Mouse (Mus musculus) MEL-GATA-1-ER (cell line): ENCODE measurements around the gene Camta1.
"Not testable (repeated sequence)": the region's sequence is repeated elsewhere in the genome, so short reads cannot be mapped to it uniquely, and the experiment has no call there.

Experiments
- DNase-seq: peaks from one replicate; pipeline ENCODE4 v3.0.0-alpha.2; 2012; ENCODE audit warnings: low read depth; ENCODE audit errors: extremely low read depth

The Camta1 gene

DNA sequence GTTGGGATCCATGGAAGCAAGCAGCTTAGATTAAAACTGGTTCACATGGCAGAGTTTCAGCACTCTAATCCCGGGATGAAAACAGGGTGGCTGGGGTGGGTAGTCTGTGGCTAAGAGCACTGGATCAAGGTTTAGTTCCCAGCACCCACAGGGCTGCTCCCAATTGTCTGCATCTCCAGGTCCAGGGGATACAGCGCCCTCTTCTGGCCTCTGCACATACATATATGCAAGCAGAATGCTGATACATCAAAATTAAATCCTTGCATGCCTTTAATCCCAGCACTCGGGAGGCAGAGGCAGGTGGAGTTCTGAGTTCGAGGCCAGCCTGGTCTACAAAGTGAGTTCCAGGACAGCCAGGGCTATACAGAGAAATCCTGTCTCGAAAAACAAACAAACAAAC lies 953.2 kb downstream of the Camta1 start:
- DNase-seq: not testable (repeated sequence)

DNA sequence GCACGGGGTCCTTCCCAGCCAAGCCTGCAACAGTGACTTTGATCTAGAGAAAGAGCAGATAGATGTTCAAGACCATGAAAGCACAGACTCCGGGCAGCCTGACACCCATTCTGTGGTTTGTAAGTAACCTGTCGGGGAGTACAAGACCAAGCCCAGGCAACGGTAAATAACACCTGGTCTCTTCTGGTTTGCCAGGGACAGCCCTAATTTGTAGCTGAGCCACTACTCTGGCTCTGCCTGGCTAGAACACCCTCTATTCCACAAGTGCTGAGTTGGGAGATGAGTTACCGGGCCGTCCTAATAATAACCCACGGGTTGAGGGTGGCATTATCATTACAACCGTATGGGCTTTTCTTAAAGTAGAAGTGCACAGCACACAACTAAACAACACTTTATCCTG lies 954.6 kb downstream of the Camta1 start:
- DNase-seq: no peak

DNA sequence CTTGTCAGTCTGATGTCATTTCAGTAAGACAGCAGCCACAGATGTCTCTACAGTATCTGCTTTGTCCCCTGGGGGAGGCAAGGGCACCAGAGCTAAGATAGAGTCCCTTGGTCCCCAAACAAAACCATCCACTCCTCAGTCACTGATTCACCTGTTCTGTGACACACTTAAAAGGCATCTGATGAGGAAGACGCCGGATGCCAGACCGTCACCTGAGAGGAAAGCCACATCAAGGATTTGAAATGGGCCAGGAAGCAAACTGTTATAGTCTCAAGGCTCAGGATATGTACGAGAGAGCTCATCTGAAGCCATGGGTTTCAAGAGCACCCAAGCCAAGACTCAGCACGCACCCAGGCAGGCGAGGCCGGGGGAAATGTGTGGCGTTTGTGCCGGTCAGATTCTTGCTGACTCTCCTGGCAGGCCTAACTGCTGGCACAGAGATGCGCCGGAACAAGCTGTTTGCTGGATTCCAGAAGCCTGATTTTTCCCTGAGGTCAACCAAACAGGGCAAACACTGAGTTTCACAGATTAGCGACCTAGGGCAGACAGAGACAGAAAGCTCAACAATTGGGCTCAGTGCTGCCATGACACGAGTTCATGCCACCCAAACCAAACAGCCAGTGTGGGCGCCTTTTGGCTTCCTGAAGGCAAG lies 958.5 kb downstream of the Camta1 start:
- DNase-seq: no peak

DNA sequence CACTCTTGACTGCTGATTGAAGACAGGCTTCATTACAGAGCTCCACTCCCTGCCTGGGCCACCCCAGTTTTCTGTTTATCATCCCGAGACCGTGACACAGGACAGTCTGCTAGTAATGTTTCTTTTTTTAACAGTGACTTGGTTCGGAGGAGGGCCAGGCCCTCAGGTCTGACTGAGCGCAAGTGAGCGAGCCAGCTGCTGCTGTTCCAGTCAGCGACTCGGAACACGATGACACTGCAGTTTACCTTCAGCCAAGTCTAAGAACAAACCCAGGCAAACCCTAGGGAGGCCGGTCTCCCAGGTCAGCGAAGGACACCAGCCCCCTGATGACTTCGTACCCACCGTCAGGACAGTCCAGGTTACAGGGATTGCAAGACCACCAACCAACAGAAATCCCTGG lies 959.6 kb downstream of the Camta1 start:
- DNase-seq: no peak

DNA sequence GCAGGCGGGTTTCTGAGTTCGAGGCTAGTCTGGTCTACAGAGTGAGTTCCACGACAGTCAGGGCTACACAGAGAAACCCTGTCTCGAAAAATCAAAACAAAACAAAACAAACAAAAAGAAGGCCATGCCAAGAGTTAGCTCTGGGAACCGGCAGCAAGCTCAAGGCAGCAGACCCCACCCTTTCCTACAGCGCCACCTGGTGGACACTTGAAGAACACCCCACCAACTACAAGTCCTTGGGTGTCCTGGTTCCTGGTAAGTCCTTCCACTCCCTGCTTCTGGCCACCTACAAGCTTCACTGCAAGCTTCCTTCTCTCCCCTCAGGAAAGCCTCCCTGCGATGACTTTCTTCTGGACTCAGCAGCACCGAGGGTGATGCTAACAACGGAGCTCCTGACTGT lies 960.0 kb downstream of the Camta1 start:
- peak; percentile 49 for DNase-seq

DNA sequence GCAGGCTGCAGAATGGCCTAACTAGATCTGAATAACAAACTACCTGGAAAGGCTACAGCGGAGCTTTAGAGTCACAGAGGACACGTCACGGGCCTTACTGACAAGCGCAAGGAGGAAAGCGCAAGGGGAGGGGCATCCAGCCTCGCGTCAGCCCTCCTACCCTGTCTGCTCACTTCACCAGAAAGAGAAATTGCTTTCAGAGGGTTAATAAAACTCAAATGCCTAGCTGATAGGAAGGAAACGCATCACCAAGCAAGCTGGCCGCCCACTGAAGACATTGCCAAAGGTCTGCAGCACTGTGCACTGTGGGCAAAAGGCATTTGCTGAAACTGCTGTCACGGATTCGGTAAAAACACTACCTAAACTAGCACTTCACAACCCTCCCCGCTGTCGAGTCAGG lies 961.2 kb downstream of the Camta1 start:
- no peak for DNase-seq

DNA sequence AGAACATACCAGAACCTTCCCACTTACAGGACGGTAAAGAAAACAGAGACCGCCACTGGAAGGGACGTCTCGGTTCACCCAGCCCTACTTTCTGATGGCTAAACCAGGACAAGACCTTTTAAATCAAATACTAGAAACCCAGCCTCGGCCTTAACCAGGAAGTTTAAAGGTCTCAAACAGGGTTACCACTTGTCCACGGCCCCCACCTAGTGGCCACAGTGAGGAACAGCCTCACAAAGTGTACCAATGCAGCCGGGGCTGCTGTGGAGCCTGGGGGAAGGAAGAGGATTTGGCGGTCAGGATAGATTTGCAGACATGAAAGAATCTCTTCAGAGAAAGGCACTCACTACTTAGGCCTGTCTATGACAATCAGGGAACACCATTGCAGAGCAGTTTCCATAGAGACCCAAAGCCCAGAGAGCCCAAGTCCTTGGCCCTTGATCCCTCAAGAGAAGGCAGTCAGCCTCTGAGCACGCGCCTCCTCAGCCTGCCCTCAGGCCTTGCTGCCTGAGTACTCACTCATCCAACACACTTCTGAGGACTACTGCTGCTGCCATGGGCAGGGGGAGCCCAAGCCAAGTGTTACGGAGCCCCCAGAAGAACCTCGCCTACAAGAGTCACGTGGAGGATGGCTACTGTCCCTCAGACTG lies 962.8 kb downstream of the Camta1 start:
- no peak for DNase-seq

DNA sequence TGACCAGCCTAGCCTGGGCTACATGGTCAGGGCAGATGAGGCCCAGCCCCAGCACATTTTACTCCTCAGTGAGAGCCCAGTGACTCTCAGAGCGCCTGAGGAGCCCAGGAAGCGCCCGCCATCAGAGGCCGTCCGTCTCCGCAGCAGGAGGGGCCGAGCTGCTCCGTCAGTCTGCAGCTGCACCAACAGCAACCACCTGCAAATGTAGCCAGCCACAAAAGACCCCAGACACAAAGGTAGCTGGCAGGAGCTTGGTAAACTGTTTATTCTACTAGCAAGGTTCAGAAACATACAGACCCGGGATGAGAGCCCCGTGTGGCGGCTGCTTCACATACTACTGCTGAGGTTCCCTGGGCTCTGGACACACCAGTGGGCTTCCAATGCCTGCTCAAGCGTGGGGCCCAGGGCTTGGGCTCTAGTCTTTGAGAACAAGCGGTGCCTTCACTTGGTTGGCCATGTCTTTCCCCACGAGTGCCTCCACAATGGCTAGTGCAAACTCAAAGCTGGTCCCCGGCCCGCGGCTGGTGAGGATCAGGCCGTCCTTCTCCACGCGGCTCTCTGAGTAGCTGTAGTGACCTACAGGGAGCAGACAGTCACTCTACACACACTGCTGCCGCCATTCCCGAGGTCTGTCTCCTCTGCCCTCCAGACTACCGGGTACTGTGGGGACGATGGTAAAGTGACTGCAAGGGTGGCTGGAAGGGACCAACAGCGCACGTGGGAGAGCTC lies 964.6 kb downstream of the Camta1 start:
- no peak for DNase-seq

DNA sequence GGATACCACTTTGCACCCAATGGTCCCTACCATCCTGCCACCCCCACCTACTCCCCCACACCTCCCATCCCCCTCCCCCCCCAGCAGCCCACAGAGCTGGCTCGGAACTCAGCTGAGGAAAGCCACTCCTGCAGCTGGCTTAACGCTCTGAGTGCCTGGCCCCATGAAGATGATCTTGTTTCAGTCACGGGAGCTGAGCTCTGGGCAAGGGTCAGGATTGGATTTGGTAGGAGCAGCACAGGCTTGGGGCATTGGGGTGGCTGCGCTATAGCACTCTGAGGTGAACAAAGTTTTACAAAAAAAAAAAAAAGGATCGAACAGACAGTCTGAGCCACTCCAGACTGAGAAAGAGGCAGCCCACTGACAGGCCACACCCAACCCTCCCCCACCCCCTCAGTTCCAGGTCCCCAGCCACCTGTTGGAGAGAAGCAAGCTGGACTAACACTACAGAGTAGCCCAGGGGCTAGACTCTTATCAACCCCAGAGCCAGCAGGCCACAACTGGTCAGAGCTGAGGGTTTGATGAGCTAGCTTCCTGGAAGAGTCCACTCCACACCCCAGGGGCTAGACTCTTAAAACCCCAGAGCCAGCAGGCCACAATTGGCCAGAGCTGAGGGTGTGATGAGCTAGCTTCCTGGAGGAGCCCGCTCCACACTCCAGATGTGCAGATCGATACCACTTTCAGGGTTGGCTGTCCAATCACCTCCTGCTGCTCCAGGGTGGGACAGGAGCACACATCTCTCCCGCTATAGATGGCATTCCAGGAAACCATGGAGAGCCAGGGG lies 966.8 kb downstream of the Camta1 start:
- no peak for DNase-seq

DNA sequence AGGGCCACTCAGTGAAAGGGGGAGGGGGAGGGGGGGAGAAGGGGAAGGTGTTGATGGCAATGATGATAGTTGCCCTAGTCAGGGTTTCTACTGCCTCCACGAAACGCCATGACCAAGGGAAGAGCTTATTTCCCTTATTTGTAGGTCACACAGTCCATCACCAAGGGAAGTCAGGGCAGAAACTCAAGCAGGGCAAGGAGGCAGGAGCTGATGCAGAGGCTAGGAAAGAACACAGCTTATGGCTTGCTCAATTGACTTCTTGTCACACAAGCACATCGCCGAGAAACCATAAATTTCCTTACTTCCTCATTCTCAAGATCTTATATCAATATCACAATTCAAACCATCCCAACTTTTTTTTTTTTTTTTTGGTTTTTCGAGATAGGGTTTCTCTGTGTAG lies 970.4 kb downstream of the Camta1 start:
- DNase-seq: no peak

DNA sequence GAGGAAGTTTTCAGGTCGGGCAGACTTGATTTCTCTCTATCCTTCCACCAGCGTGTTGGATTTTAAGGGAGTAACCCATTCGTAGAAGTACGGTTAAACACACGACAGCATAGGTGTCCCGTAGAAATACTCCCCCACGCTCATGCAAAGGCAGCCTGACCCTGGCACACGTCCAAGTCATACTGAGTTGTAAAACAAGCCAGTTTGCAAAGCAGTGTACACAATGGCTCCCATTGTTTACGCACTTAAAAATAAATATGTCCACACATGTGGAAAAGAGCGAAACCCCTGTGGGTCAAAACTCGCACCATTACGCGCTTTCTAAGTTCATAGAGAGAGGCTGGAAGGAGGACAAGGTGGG lies 971.7 kb downstream of the Camta1 start:
- no peak for DNase-seq

DNA sequence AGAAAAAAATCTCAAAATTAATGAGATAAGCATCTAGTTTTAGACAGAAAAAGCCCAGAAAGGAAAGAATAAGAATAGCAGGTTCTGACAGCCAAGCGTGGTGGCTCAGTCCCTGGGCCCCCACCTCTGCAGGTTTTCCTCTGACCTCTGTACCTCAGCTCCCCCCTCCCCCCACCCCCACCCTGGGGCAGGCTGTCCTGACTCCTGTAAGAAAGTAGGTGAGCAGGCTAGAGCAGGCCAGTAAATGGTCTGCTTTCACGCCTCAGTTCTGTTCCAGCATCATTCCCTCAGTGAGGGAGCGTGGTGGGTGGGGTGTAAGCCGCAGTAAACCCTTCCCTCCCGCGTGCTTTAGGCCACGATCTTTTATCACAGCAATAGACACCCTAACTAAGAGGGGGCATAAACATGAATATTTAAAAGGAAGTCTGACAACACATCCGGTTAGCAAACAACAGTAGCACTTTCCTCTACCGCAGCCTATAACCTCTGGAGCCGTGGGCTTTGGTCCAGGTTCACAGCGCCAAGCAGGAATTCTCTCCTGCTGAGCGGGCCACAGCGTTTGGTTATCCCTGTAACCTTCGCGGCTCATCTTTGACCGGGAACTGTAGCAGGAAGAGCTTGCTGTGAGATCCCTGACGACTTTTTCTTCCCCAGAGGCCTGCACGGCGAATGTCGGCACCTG lies 972.3 kb downstream of the Camta1 start:
- no peak for DNase-seq

DNA sequence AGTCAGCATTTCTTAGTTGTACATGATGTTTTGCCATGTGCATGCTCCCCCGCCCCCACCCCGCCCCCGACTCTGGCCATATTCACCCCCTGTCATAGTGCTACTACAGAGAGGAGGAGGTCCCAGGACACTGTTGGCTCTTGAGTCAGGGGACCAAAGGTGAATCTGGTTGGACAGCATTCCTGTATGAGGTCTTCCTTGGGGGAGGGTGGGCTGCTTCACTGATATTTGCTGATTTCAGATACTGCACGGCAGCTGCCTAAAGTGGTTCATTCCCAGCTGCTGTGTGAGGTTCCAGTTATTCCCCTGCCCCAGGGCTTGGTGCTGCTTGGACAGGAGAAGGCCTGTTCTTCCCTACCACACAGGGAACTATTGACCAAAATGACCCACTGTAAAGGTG lies 973.2 kb downstream of the Camta1 start:
- DNase-seq: no peak

DNA sequence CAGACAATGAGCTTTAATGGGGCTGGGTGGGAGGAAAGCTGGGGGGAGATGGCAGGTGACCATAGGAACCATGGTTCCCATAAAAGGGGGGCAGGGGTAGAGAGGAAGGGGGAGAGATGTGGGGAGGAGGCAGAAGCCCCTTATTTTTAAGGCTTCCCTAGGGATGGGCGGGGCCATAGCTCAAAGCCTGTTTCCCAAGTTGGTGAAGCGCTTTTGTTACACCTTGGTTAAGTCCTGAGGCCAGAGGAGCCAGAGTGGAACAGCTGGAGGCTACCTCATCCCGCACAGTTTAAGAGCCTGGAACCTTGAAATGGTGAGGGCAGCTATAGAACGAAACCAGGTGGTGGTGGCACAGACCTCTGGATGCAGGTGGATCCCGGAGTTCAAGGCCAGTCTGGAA lies 973.8 kb downstream of the Camta1 start:
- DNase-seq: no peak

DNA sequence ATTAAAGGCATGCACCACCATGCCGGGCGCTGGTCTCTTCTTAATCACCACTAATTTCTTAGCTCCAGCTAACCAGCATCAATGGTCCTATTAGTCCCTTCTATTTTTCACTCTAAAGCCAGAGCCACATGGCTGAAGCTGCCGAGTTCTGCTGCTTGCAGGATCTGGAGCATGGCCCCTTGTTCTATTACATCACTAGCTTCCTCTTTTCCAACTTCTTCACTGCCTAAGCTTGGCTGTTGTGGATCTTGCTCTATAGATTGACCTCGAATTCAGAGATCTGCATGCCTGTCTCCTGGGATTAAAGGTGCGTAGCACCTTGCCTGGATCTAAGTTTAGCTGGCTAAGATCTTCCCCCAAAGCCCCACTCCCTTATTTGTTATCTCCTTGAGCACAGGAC lies 979.0 kb downstream of the Camta1 start:
- no peak for DNase-seq

DNA sequence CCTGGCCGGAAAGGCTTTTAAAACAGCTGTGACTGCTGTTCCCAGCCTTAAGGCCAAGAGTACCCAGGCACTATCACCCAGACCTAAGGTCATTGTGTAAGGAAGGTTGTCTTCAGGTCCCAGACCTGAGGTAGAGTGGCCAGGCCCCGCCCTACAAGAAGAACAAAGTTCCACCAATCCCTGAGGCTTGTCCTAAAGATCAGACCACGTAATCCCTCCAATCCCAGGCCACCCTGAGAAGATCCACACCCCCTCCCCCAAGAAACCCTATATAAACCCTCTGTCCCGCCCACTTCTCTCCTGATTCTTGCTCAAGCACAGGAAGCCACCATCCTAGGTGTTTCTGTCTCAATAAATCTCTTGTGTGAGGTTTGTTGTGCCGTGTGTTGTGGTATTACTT lies 981.3 kb downstream of the Camta1 start:
- DNase-seq: no peak

DNA sequence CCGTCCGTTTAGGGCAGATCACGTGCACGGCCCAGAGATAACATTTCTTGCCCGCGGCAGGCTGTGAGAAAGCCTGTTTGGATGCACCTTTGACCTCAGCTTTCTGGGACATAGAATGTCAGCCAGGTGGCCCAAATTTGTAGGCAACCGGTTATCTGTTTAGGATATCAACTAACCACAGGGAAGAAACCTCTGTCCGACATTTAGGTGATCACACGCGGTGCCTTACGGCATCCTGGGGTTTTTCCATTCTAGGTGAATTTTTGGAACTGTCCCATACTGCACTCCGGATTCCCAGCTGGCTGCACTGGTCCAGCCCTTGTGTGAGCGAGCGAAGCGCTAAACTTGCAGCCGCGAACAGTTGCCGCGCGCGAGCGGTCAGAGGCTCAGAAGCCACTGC lies 982.0 kb downstream of the Camta1 start:
- no peak for DNase-seq

DNA sequence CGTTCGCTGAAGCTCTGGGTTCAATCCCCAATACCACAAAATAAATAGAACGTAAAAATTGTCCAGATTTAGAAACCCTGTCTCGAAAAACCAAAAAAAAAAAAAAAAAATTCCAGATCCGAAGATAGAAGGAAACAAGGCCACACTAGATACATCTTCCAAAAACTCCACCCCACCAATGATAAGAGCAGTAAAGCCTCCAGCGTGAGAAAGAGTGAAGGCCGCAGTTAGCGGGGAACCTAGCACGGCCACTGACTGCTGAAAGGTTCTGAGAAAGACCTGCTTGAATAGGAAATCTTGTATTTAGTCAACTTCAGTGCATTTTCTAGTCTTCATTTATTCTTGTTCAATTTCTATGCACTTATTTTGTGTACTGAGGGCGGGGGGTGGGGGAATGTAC lies 986.3 kb downstream of the Camta1 start:
- no peak for DNase-seq

DNA sequence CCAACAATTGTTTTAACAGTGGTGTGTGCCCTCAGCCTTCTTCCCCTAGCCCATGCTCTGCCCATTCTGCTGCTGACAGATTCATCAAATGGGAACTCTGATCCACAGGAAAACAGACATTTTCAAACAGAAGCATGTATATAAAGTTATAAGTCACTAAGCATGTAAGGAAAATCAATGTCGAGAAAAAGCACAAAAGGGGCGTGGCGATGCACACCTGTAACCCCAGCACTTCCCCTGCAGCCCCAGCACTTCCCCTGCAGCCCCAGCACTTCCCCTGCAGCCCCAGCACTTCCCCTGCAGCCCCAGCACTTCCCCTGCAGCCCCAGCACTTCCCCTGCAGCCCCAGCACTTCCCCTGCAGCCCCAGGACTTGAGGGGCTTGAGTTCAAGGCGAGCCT lies 987.3 kb downstream of the Camta1 start:
- DNase-seq: not testable (repeated sequence)

DNA sequence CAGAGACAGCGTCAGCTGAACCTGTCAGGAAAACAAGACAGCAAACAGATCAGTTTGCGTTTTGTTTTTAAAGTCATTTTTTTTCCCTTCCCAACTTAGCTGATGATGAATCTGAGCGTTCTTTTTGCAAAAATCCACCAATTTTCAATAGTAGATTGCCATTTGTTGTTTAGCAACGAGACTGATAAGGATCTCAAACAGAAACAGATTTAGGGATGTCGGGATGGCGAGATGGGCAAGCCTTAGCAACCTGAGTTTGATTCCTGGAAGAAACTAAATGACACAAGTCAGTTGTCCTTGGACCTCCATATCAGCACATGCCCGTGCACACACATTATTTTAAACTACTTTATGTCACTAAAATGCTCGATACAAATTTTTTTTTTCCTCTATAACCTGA lies 989.0 kb downstream of the Camta1 start:
- no peak for DNase-seq

DNA sequence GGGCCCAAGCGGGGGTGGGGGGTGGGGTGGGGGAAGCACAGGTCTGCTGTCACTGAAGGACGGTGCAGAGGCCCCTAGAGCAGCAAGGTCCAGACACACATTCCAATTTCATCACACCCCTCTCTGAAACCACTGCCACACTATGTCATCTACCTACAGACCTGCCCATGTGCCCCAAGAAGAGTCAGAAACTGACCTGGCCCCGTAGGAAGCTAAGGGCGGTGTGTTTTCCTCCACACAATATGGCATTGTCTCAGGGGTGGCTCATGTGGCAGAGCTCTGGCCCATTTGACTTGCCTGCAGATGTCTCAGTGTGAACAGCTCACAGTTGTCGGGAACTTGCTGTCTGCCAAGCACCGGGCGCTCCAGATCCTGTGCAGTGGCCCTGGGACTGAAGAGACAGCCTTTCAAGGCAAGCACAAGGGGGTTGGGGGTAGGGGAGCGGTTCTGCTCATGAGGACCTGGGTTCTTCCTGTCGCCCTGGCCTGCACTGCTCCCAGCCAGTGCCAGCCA lies 989.5 kb downstream of the Camta1 start:
- no peak for DNase-seq
